ENCODE assay signal across 18 mouse cellular contexts in the genomic region with DNA sequence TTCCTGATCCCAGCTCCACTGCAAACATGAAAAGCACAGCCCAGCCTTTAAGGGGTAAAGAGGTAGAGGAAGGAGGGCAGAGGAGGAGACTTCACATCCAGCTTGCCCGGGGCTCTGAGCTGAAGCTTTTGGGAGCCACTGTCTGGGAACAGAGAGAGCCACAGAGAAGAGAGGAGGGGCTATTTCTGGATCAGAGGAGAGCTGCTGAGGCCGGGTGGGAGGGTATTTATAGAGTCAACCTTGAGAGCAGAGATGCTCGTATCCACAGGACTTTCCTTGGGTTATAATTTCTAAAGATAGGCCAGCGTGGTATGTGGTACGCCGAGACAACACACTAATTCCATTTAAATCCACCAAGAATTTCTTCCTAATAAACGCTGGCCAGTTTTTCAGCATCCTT.
"Had no signal": no experiment of that assay in that cellular context is flagged by ENCODE, and none has a peak within 500 bp of the region (broad histone marks: within the 10 kb centered on the region; RNA-seq: fewer than 3 reads in every experiment).

No protein-coding gene starts in this region.

- H3K9me3 ChIP-seq: kidney, embryonic 15.5 days; liver, embryonic 13.5 days; midbrain, embryonic 12.5 days; neural tube, embryonic 13.5 days; stomach, embryonic 15.5 days had no signal

- H3K27me3 ChIP-seq: kidney, embryonic 15.5 days; liver, embryonic 13.5 days; midbrain, embryonic 12.5 days; neural tube, embryonic 13.5 days; stomach, embryonic 15.5 days had no signal

- ATAC-seq: midbrain, embryonic 16.5 days had no signal

- DNase-seq: kidney, postnatal 10 days; kidney, postnatal 36 days; layer of hippocampus, postnatal 36 days; liver, embryonic 13.5 days; lung, adult 2 months; lung, postnatal 14 days; lung, postnatal 4 days; retina, postnatal 1 day; right cerebral cortex, postnatal 25 days; spleen, adult 18-20 months; thymus, postnatal 25 days had no signal

- H3K4me1 ChIP-seq: kidney, embryonic 15.5 days; liver, embryonic 13.5 days; midbrain, embryonic 12.5 days; neural tube, embryonic 13.5 days; stomach, embryonic 15.5 days had no signal

- H3K27ac ChIP-seq: kidney, embryonic 15.5 days; left cerebral cortex, adult 2 months; liver, embryonic 13.5 days; midbrain, embryonic 12.5 days; neural tube, embryonic 13.5 days; stomach, embryonic 15.5 days had no signal

- H3K4me3 ChIP-seq: kidney, embryonic 15.5 days; left cerebral cortex, adult 2 months; liver, embryonic 13.5 days; midbrain, embryonic 12.5 days; myocyte; neural tube, embryonic 13.5 days; stomach, embryonic 15.5 days had no signal

- H3K9ac ChIP-seq: kidney, embryonic 15.5 days; liver, embryonic 13.5 days; midbrain, embryonic 12.5 days; neural tube, embryonic 13.5 days; stomach, embryonic 15.5 days had no signal

- H3K36me3 ChIP-seq: kidney, embryonic 15.5 days; liver, embryonic 13.5 days; midbrain, embryonic 12.5 days; neural tube, embryonic 13.5 days; stomach, embryonic 15.5 days had no signal

- H3K4me2 ChIP-seq: kidney, embryonic 15.5 days; liver, embryonic 13.5 days; midbrain, embryonic 12.5 days; neural tube, embryonic 13.5 days; stomach, embryonic 15.5 days had no signal
